Mouse (Mus musculus) layer of hippocampus, adult 8-10 months (tissue): ENCODE results near the gene Gm10518. TPM values are rescaled to one million over a fixed set of nuclear protein-coding genes. Genes with fewer than 3 reads are reported as not detected.
A peak's percentile ranks its signal among the peaks of the same experiment; 100 is the strongest.
"Not testable (repeated sequence)": the region's sequence is repeated elsewhere in the genome, so short reads cannot be mapped to it uniquely, and the experiment has no call there.

Experiments used
- DNase-seq, 2 experiments: peaks; one replicate each; pipeline ENCODE4 v3.0.0; 2022; ENCODE audit warnings: low spot score in 2 of 2
- total RNA-seq, 4 experiments: library from RNA; stranded (reverse); gene quantifications; 2 replicates each; pipeline ENCODE4 v1.2.4; 2022

Gm10518 gene
- under 1 TPM in 1 of 4 experiments, not detected in 3; 0.25 TPM for total RNA-seq

DNA sequence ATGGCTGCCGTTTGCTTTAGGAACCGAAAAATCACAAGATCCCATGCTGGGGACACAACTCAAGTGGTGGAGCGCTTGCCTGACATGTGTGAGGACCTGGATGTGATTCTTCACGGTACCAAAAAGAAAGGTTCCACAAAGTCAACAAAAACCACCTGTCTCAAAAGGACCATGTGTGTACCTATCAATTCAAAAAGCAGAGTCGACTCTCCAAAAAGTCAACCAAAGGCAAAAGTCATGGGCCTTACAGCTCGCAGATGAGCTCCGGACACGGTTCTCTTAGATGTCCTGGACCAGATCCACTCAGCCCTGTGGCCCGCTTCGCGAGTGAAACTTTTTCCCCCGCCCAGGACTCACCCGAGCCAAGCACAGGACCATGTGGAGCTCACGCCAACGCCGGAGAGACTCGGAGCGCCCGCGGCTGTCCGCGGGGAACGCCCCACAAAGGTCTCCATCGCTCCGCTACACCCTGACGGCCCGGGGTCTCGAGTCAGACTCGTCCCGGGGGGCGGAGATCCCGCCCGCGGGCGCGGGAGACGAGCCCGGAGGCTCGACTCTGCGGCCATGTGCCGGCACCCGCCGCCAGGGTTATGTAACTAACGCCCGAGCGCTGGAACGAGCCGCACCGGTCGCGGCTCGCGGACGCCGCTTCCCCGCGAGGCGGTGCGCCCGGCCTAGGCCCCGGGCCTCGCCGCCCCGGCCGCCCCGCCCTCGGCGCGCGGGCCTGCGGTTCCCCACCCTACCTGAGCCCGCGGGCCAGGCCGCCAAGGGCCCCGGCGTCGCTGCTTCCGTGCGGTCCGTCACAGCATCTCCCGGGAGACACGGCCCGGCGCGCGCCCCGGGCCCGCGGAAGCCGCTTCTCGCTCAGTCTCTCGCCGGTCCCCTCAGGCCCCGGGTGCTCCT is at the start of gene Gm10518:
Gene Gm10518 (plus strand): TSS at position 767 of the 903 bp plus-strand sequence.
- peak; percentile 52 to 54 for DNase-seq

GRCm38 (mm10) chr1:179756477-179756876 is 46.7 kb upstream of the Gm10518 start:
- no peak for DNase-seq

DNA sequence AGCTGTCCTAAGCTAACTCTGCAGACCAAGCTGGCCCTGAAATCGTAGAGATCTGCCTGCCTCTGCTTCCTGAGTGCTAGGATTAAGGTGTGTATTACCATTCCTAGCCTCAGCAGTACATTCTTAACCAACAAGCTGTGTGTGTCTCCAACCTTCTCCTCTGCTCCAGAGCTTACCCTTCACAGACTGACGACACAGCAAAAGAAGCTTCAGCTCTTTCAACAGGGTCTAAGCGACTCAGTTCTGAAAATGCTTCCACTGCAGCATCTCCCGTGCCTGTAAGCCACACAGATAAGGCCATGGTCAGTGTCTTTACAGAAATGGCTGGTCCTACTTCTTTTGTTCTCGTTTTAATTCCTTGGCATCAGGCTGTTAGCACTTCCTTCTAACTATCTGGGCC is 43.1 kb upstream of the Gm10518 start:
- no peak for DNase-seq

DNA sequence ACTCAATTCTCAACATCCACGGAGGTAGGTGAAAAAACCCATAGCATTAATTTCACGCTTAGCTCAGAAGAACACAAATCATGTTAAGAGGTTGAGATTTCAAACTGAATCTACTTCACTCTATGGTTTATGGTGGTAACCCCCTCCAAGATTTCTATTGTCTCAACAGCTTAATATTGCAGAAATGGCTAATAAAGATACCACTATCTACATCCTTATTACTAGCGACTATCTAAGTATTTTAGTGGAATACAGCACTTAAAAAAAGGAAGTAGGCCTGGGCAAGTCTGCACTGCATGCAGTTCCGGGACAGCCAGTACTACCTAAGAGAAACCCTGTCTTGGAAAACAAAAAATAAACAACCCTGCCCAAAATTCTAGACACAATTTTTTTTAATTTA is 42.6 kb upstream of the Gm10518 start:
- no peak for DNase-seq

- DNase-seq = no peak
Measured at GRCm38 (mm10) chr1:179776831-179777230, 26.3 kb upstream of the Gm10518 start.

GRCm38 (mm10) chr1:179784098-179784497 is 19.1 kb upstream of the Gm10518 start:
- DNase-seq = no peak

- DNase-seq = no peak
Measured at GRCm38 (mm10) chr1:179785502-179785901, 17.7 kb upstream of the Gm10518 start.

DNA sequence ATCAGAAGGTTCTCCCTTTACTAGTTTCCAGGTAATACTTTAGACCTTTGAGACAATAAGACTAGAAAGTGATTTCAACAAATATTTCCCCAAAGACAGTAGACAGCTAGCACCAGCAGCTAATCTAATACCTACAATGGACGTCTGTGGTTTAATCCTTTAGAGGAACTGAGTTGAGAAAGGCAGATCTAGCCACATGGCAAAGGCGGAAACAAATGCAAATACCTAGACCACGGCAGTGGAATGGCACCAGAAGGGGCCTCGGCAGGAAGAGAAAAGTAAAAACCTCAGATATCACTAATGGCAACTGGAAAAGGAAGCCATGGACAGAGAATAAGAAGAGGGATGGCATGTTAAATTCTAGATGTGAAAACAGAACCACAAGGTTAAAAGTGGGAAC is 15.9 kb upstream of the Gm10518 start:
- no peak for DNase-seq

DNA sequence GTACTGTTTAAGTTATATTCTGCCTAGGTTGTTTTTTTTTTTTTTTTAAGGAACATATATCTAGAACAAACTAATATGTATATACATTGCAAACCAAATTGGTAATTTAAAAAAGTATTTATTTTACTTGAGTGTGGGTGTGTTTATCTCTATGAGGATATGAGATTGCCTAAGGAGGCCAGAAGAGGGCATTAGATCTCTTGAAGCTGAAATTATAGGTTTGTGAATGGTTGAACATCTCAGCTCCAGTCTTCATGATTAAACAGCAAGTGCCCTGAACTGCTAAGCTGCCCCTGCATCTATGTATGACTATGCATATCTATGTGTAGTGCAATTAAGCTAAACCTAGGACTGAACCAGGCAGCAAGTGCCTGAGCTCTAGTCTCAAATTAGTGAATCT is 4.4 kb upstream of the Gm10518 start:
- DNase-seq = no peak

- DNase-seq = peak; percentile 98 to 99
Measured at GRCm38 (mm10) chr1:179803513-179804139, 450 bp downstream of the Gm10518 start, which contains the start of gene Ahctf1. Gene Ahctf1 (minus strand): TSS chr1:179803680.

GRCm38 (mm10) chr1:179804140-179804881 is 1.1 kb downstream of the Gm10518 start:
- DNase-seq = peak in 1 of 2 experiments; percentile 16

GRCm38 (mm10) chr1:179805751-179806150 is 2.6 kb downstream of the Gm10518 start:
- no peak for DNase-seq

- DNase-seq = no peak
Measured at GRCm38 (mm10) chr1:179807468-179807867, 4.3 kb downstream of the Gm10518 start.

- no peak for DNase-seq
Measured at GRCm38 (mm10) chr1:179808300-179808699, 5.1 kb downstream of the Gm10518 start.

DNA sequence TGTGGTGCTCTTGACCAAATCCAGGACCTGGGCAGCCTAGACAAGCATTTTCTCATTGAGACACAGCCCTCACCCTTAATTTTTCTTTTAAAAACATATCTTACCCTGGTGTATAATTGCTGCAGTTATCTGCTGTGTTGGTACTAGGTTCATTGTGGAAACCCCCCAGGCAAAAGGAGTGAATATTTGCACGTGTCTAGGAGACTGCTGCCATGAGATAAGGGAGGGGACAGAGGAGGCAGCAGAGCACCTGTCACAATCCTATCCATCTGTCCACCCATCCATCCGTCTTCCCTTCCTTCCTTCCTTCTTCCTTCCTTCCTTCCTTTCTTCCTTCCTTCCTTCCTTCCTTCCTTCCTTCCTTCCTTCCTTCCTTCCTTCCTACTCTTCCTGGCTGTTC is 10.2 kb downstream of the Gm10518 start:
- DNase-seq = no peak

- peak in 1 of 2 experiments; percentile 8 for DNase-seq
Measured at GRCm38 (mm10) chr1:179814616-179815015, 11.4 kb downstream of the Gm10518 start.

GRCm38 (mm10) chr1:179818490-179819278 is 15.5 kb downstream of the Gm10518 start:
- DNase-seq = not testable (repeated sequence)

DNA sequence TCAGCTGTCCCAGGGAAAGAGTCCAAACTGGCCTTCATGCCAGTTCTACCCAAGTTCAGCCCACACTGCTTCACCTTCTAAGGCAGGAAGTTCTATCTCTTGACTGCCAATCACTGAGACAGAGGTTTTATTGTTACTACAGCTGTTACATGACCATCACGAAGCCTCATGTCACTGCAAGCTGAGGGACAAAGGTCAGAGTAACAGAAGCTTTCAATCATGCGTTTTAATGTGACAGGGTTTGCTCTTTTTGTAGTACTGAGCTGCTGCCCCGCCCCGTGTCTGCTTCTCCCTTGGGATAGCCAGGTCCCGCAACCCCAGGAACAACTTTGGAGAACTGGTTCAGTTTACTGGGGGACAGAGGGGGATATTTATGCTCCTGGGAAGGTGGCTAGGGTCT is 21.4 kb downstream of the Gm10518 start:
- no peak for DNase-seq

DNA sequence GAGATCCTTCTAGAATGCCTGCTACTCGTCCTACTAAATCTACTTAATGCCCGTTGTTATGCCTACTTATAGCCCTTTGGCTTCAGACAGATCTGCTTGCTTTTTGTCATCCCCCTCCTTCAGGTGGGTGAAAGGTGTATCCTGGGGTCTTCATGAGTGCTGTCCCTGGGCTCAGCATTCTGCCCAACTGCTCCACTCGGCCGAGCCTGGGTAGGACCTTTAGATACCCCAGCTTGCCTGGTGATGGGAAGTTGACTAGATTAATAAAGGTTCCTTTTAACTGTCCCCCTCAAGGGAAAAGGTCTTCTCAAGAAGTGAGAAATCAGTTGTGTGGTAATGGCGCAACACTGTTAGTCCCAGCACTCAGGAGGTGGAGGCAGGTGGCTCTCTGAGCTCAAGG is 24.9 kb downstream of the Gm10518 start:
- no peak for DNase-seq

- no peak for DNase-seq
Measured at GRCm38 (mm10) chr1:179828900-179829299, 25.7 kb downstream of the Gm10518 start.

GRCm38 (mm10) chr1:179832710-179833240 is 29.6 kb downstream of the Gm10518 start:
- no peak for DNase-seq
